Mouse (Mus musculus) neural tube, embryonic 12.5 days (tissue): ENCODE measurements around the gene Krt20. TPM values are rescaled to one million over a fixed set of nuclear protein-coding genes. Genes with fewer than 3 reads are reported as not detected.

Experiments
- polyA plus RNA-seq: library from polyadenylated mRNA; unstranded; fragments of >200 nt; fragmentation: Nextera tagmentation; extraction: Ambion mirVana; gene quantifications from 2 replicates; pipeline ENCODE4 v1.2.1, GENCODE M21; 2016

The Krt20 gene
- polyA plus RNA-seq, 1 experiment from 2014 or later = 0.38 TPM

Other genes starting within 250 kb of the Krt20 start
- 339 and 348 TPM in 2 replicates for gene Smarce1, start 207.1 kb downstream of the Krt20 start, polyA plus RNA-seq
- gene Krt222, start 194.1 kb downstream of the Krt20 start, polyA plus RNA-seq = 1.5 and 2.0 TPM in 2 replicates
- gene Krt24, start 152.9 kb downstream of the Krt20 start, polyA plus RNA-seq = 0.18 and 0.47 TPM in 2 replicates
- gene Krt25, start 115.2 kb downstream of the Krt20 start, polyA plus RNA-seq = 0.13 TPM in 1 of 2 replicates, not detected in the other
- gene Krt26, start 100.2 kb downstream of the Krt20 start, polyA plus RNA-seq = 0.23 TPM in 1 of 2 replicates, not detected in the other
- not detected in 2 replicates for gene Krt27, start 87.0 kb downstream of the Krt20 start, polyA plus RNA-seq
- 0.30 and 0.40 TPM in 2 replicates for gene Krt28, start 63.2 kb downstream of the Krt20 start, polyA plus RNA-seq
- 32.2 and 36.1 TPM in 2 replicates for gene Krt10, start 48.8 kb downstream of the Krt20 start, polyA plus RNA-seq
- not detected in 2 replicates for gene Krt12, start 15.9 kb downstream of the Krt20 start, polyA plus RNA-seq
- gene Krt23, start 55.0 kb upstream of the Krt20 start, polyA plus RNA-seq = not detected in 2 replicates
- gene Krt39, start 83.2 kb upstream of the Krt20 start, polyA plus RNA-seq = not detected in 2 replicates
- gene Krt40, start 105.0 kb upstream of the Krt20 start, polyA plus RNA-seq = not detected in 2 replicates
- not detected in 2 replicates for gene Krtap3-3, start 112.7 kb upstream of the Krt20 start, polyA plus RNA-seq
- not detected in 2 replicates for gene Krtap3-2, start 118.7 kb upstream of the Krt20 start, polyA plus RNA-seq
- gene Gm11939, start 121.3 kb upstream of the Krt20 start, polyA plus RNA-seq = not detected in 2 replicates
- gene Krtap3-1, start 128.5 kb upstream of the Krt20 start, polyA plus RNA-seq = not detected in 2 replicates
- gene Krtap1-5, start 142.9 kb upstream of the Krt20 start, polyA plus RNA-seq = not detected in 2 replicates
- gene Krtap1-4, start 145.5 kb upstream of the Krt20 start, polyA plus RNA-seq = not detected in 2 replicates
- not detected in 2 replicates for gene Krtap1-3, start 153.2 kb upstream of the Krt20 start, polyA plus RNA-seq
- gene Krtap9-3, start 160.0 kb upstream of the Krt20 start, polyA plus RNA-seq = not detected in 2 replicates
- not detected in 2 replicates for gene Gm11938, start 165.2 kb upstream of the Krt20 start, polyA plus RNA-seq
- not detected in 2 replicates for gene Gm11937, start 172.0 kb upstream of the Krt20 start, polyA plus RNA-seq
- not detected in 2 replicates for gene Krtap2-4, start 176.7 kb upstream of the Krt20 start, polyA plus RNA-seq
- gene Gm11562, start 182.3 kb upstream of the Krt20 start, polyA plus RNA-seq = not detected in 2 replicates
- gene Krtap4-1, start 190.1 kb upstream of the Krt20 start, polyA plus RNA-seq = not detected in 2 replicates
- not detected in 2 replicates for gene Krtap4-2, start 196.9 kb upstream of the Krt20 start, polyA plus RNA-seq
- gene Krtap4-7, start 205.9 kb upstream of the Krt20 start, polyA plus RNA-seq = not detected in 2 replicates
- not detected in 2 replicates for gene Gm11555, start 212.1 kb upstream of the Krt20 start, polyA plus RNA-seq
- gene Gm11563, start 220.8 kb upstream of the Krt20 start, polyA plus RNA-seq = not detected in 2 replicates
- gene Krtap4-6, start 227.8 kb upstream of the Krt20 start, polyA plus RNA-seq = not detected in 2 replicates